31 mouse cellular contexts compared by ENCODE assay signal in the genomic region with DNA sequence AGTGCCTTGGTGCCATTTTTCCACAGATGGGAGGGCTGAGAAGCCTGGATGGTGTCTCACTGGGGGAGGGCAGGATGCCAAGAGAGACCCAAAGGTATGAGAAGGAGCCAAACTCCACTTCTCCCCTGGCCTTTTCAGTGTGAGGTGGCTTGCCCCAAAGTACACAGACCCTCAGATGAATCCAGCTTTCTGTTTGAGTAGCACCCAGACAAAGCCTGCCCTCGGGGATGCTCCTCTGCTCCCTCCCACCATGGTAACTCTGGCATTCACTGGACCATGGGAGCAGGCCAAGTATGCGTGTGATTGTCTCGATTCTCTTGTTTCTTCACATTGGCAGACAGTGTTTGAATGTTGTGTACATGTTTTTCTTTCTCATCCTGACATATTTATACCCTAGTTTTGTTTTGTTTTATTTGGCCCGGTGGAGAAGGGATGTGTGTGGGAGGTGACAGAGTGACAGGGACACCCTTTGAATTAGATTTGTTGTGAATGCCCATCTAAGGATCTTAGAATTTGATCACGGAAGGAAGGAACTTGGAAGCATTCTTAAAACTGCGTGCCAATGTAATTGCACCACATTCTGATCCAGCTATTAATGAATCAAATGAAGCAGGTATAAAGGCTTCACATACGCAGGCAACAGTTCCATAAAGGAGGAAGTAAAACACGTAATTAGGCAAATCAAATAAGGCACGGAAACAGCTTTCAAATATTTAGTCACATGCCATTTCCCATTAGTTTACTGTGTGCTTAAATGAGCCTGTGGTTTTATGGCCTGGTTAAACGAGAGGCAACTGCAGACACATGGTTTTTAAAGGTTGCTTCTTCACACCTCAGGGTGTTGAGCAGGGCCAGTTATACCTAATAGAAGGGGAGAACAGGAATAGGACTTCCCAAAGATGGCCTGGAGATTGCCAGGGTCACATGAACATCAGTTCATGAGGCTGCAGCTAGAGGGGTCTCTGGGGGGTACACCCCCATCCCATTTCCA. TPM values are rescaled to one million over a fixed set of nuclear protein-coding genes. Genes with fewer than 3 reads are reported as not detected.
DNase-seq lines count a peak whose midpoint lies in the region; ATAC-seq and TF ChIP-seq lines count a peak whose summit lies in the region.
"Had no signal": no experiment of that assay in that cellular context is flagged by ENCODE, and none has a peak within 500 bp of the region (broad histone marks: within the 10 kb centered on the region; RNA-seq: fewer than 3 reads in every experiment).

No protein-coding gene starts in this region.

- no peaks in the 10 kb centered on the region for H3K36me3 ChIP-seq in hindbrain, embryonic 15.5 days
- no peaks in the 10 kb centered on the region for H3K36me3 ChIP-seq in hindbrain, embryonic 12.5 days
- H3K36me3 ChIP-seq in neural tube, embryonic 13.5 days, result no peaks in the 10 kb centered on the region
- H3K36me3 ChIP-seq: forebrain, embryonic 12.5 days; G1E; liver, embryonic 15.5 days; midbrain, embryonic 10.5 days; midbrain, embryonic 15.5 days had no signal

- H3K4me3 ChIP-seq in cerebellum, adult 2 months (replicated peaks; ENCODE audit: insufficient read depth, low read depth, low read length), result no peak overlapping the region
- H3K4me3 ChIP-seq in hindbrain, embryonic 15.5 days, result no peak overlapping the region
- no peak overlapping the region for H3K4me3 ChIP-seq in hindbrain, embryonic 12.5 days
- H3K4me3 ChIP-seq in neural tube, embryonic 13.5 days, result no peak overlapping the region
- H3K4me3 ChIP-seq: erythroblast, embryonic 14.5 days; forebrain, embryonic 12.5 days; liver, embryonic 15.5 days; midbrain, embryonic 10.5 days; midbrain, embryonic 15.5 days had no signal

- ATAC-seq in hindbrain, embryonic 15.5 days (ENCODE audit: low FRiP score, low read depth), result peak; percentile 77; the same call in 1 of the 2 replicates
- ATAC-seq in hindbrain, embryonic 12.5 days (ENCODE audit: low FRiP score), result no peak
- ATAC-seq in neural tube, embryonic 13.5 days (ENCODE audit: low read depth), result peak; percentile 65; the same call in 1 of the 2 replicates
- ATAC-seq: midbrain, embryonic 15.5 days; Patski had no signal

- no peak overlapping the region for H3K9ac ChIP-seq in hindbrain, embryonic 15.5 days
- H3K9ac ChIP-seq in hindbrain, embryonic 12.5 days, result no peak overlapping the region
- H3K9ac ChIP-seq in neural tube, embryonic 13.5 days, result no peak overlapping the region
- H3K9ac ChIP-seq: forebrain, embryonic 12.5 days; liver, embryonic 15.5 days; lung, embryonic 14.5 days; midbrain, embryonic 15.5 days had no signal

- no peak overlapping the region for H3K27ac ChIP-seq in cerebellum, adult 2 months (ENCODE audit: insufficient read depth, low read length)
- no peak overlapping the region for H3K27ac ChIP-seq in hindbrain, embryonic 15.5 days (replicated peaks)
- no peak overlapping the region for H3K27ac ChIP-seq in hindbrain, embryonic 12.5 days
- H3K27ac ChIP-seq in neural tube, embryonic 13.5 days (replicated peaks), result no peak overlapping the region
- H3K27ac ChIP-seq: forebrain, embryonic 12.5 days; liver, embryonic 15.5 days; midbrain, embryonic 10.5 days; midbrain, embryonic 15.5 days had no signal

- no peak for TF ChIP-seq POLR2A in cerebellum, adult 2 months (IDR thresholded peaks at IDR 0.05; ENCODE audit: borderline replicate concordance, insufficient read depth, low read length)

- DNase-seq in cerebellum, postnatal 10 days, result peak; percentile 18 to 35
- DNase-seq in cerebellum, adult 2 months, result no peak
- peak; percentile 25 for DNase-seq in A20 (ENCODE audit: low read depth, low spot score)
- DNase-seq in adrenal gland, postnatal 36 days, result no peak
- DNase-seq in spleen, postnatal 36 days (ENCODE audit: low spot score in 2 of 2), result no peak
- DNase-seq: adrenal gland, postnatal 10 days; cerebellum, adult 11-12 months; cerebellum, postnatal 14 days; gastrocnemius, postnatal 14 days; heart, adult 18-20 months; heart, postnatal 4 days; kidney, adult 18-20 months; kidney, postnatal 14 days; layer of hippocampus, adult 9-11 months; liver; lung, embryonic 14.5 days; lung, postnatal 14 days; spleen, adult 18-20 months had no signal

- no peaks in the 10 kb centered on the region for H3K9me3 ChIP-seq in hindbrain, embryonic 15.5 days
- no peaks in the 10 kb centered on the region for H3K9me3 ChIP-seq in hindbrain, embryonic 12.5 days (replicated peaks)
- H3K9me3 ChIP-seq in neural tube, embryonic 13.5 days, result 0 out of 2 replicates have a peak, but pooled peaks cover 2% of the 10 kb centered on the region
- H3K9me3 ChIP-seq: forebrain, embryonic 12.5 days; G1E; liver, embryonic 15.5 days; midbrain, embryonic 10.5 days; midbrain, embryonic 15.5 days had no signal

- TF ChIP-seq CTCF in cerebellum, adult 2 months (IDR thresholded peaks at IDR 0.05; ENCODE audit: borderline replicate concordance, insufficient read depth, low read depth, low read length), result no peak

- WGBS in cerebellum, adult 2 months, result 40% methylated on average over 10 of the region's 10 CpGs
- 53% methylated on average over 10 of the region's 10 CpGs for WGBS in hindbrain, embryonic 15.5 days
- 66% methylated on average over 10 of the region's 10 CpGs for whole genome bisulfite sequencing in hindbrain, embryonic 12.5 days
- 38% methylated on average over 10 of the region's 10 CpGs for WGBS in neural tube, embryonic 13.5 days

- H3K4me2 ChIP-seq in hindbrain, embryonic 15.5 days, result no peak overlapping the region
- H3K4me2 ChIP-seq in hindbrain, embryonic 12.5 days (replicated peaks), result no peak overlapping the region
- no peak overlapping the region for H3K4me2 ChIP-seq in neural tube, embryonic 13.5 days
- H3K4me2 ChIP-seq: forebrain, embryonic 12.5 days; heart, embryonic 11.5 days; liver, embryonic 15.5 days; lung, embryonic 14.5 days; midbrain, embryonic 15.5 days had no signal

- H3K27me3 ChIP-seq in cerebellum, adult 2 months (ENCODE audit: control insufficient read depth, insufficient read depth, low read length), result no peaks in the 10 kb centered on the region; the same call in 1 of the 2 replicates
- H3K27me3 ChIP-seq in hindbrain, embryonic 15.5 days, result 0 out of 2 replicates have a peak, but pooled peaks cover 2% of the 10 kb centered on the region
- peaks cover 6% of the 10 kb centered on the region; the same call in 1 of the 2 replicates for H3K27me3 ChIP-seq in hindbrain, embryonic 12.5 days
- peaks cover 42% of the 10 kb centered on the region for H3K27me3 ChIP-seq in neural tube, embryonic 13.5 days
- H3K27me3 ChIP-seq: liver, embryonic 15.5 days; midbrain, embryonic 15.5 days had no signal

- H3K4me1 ChIP-seq in cerebellum, adult 2 months (ENCODE audit: control insufficient read depth, insufficient read depth, low read length), result no peaks in the 10 kb centered on the region
- H3K4me1 ChIP-seq in hindbrain, embryonic 15.5 days (replicated peaks), result no peaks in the 10 kb centered on the region
- H3K4me1 ChIP-seq in hindbrain, embryonic 12.5 days, result no peaks in the 10 kb centered on the region
- peaks cover 11% of the 10 kb centered on the region; the same call in 1 of the 2 replicates for H3K4me1 ChIP-seq in neural tube, embryonic 13.5 days (replicated peaks)
- H3K4me1 ChIP-seq: forebrain, embryonic 12.5 days; liver, embryonic 15.5 days; midbrain, embryonic 15.5 days had no signal

RNA-seq across cellular contexts. Expression of gene Shh, which starts 9.6 kb away (rescaled TPM):
- 5.1 TPM in 2 replicates for polyA plus RNA-seq in cerebellum, adult 2 months (2012; rRNA removed)
- 1.5 and 2.0 TPM in 2 replicates for polyA plus RNA-seq in hindbrain, embryonic 15.5 days (2015; fragmentation: Nextera tagmentation; extraction: Ambion mirVana)
- polyA plus RNA-seq in hindbrain, embryonic 12.5 days (2016; fragmentation: Nextera tagmentation; extraction: Ambion mirVana), result 4.7 and 5.6 TPM in 2 replicates
- polyA plus RNA-seq in neural tube, embryonic 13.5 days (2015; fragmentation: Nextera tagmentation; extraction: Ambion mirVana), result 1.9 and 2.0 TPM in 2 replicates
- 10 to 100 TPM; 10.6 to 25.1 TPM for total RNA-seq in adrenal gland, postnatal 36 days (2021)
- total RNA-seq: G1E; gastrocnemius, postnatal 14 days; heart, adult 18-20 months; heart, postnatal 4 days; megakaryocyte progenitor cell, adult 5-6 weeks had no signal
- polyA plus RNA-seq: G1E; heart, postnatal 0 days; liver, embryonic 15.5 days had no signal

Comparison
In these comparisons a context has a peak if more than half of its experiments do, and no peak if none do; other contexts are left out.
1. DNase-seq: peak in cerebellum, postnatal 10 days (2 of 2) and A20 (single experiment); none in cerebellum, adult 2 months (0 of 2), adrenal gland, postnatal 36 days (0 of 2) and spleen, postnatal 36 days (0 of 2).